Mouse (Mus musculus): Measurements from ENCODE around the gene Olfr1416. TPM values are rescaled to one million over a fixed set of nuclear protein-coding genes. Genes with fewer than 3 reads are reported as not detected.

Olfr1416 gene
- total and polyA plus RNA-seq, 3 experiments = not detected

DNA sequence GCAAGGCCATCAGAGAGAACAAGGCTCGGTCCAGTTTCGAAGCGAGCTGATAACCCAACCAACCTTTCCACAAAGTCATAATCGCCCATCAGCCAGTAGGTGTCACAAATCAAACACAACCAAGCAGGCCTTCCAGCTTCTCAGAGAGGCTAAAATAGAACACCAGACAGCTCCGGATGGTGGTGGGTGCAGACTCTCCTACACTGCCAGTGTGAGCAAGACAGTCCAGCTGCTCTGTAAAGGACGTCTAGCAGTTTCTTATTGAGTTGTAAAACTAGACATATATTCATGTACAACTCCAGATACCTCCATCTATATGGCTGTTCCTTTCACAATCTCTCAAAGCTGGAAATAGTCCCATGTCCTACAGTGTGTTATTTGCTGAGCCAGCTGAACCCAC, 34.1 kb upstream of the Olfr1416 start:
- no peaks in the 10 kb centered on the region for H3K9me3 ChIP-seq (replicated peaks; ENCODE audit: low read length)
- dilution Hi-C loops (cut with MboI; ENCODE audit: extremely low pct_ligation_motif_present, extremely low pct_unique_long_range_greater_than_20kb, low sequenced_read_pairs) (no loop called here), in situ Hi-C loops (cut with MboI; ENCODE audit: low pct_ligation_motif_present, low pct_unique_long_range_greater_than_20kb, low sequenced_read_pairs) (loop anchor here (5.0 kb wide), 1 partner anchor 93 kb away; no protein-coding TSS in a partner anchor)
- no peak overlapping the region for H3K9ac ChIP-seq (ENCODE audit: insufficient read depth, low read depth)
- H3K4me3 ChIP-seq (replicated peaks in 1 of 3; ENCODE audit: low read depth in 2 of 3, low read length in 2 of 3, poor library complexity in 1 of 3) = no peak overlapping the region
- no peak for TF ChIP-seq GABPA (IDR thresholded peaks at IDR 0.05; ENCODE audit: insufficient replicate concordance, low read depth, low read length)
- TF ChIP-seq JUND (conservative IDR thresholded peaks at IDR 0.05; ENCODE audit: low read depth, low read length) = no peak
- no peak for TF ChIP-seq ZC3H11A (IDR thresholded peaks at IDR 0.05; ENCODE audit: low read depth, low read length)
- no peak for TF ChIP-seq CTCF (conservative IDR thresholded peaks at IDR 0.05 in 1 of 2, IDR thresholded peaks at IDR 0.05 in 1 of 2; ENCODE audit: low read depth in 2 of 2, low read length in 2 of 2)
- no peak for TF ChIP-seq TCF12 (IDR thresholded peaks at IDR 0.05; ENCODE audit: low read depth, low read length)
- H3K27ac ChIP-seq (ENCODE audit: insufficient read depth, low read depth) = no peak overlapping the region
- H3K79me2 ChIP-seq (replicated peaks; ENCODE audit: control insufficient read depth, extremely low read depth, insufficient read depth, poor library complexity, severe bottlenecking) = no peaks in the 10 kb centered on the region
- H3K4me1 ChIP-seq (ENCODE audit: control insufficient read depth in 1 of 2, insufficient read depth in 2 of 2) = peaks cover 7 to 12% of the 10 kb centered on the region in 2 experiments
- no peaks in the 10 kb centered on the region for H3K36me3 ChIP-seq (replicated peaks in 1 of 2; ENCODE audit: control insufficient read depth in 1 of 2, insufficient read depth in 1 of 2, low read length in 1 of 2)
- H3K27me3 ChIP-seq (replicated peaks) = peaks cover 64% of the 10 kb centered on the region
- no peak overlapping the region for H3K4me2 ChIP-seq (ENCODE audit: insufficient read depth, low read depth, poor library complexity, severe bottlenecking)
- no peak for DNase-seq (ENCODE audit: extremely low read depth)

DNA sequence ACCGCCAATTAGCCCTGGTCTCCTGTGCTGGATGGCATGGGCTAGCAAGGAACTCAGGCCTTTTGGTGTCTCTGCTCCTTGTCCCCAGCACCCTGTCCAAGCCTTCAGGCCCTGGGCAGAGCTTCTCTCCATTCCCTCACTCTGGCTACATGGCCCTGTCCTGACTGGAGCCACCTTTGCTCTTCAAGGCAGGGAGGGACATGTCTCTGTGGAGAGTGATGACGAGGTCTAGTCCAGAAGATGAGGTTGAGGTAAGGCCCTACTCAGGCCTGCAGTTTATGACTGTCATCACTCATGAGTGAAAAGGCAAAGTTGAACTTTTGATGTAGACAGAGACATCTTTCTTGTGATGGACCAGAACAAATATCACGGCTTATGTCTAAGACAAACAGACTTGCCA, 33.6 kb upstream of the Olfr1416 start, which contains the start of gene Olfr1414:
Olfr1414 (minus strand) TSS at position 101 of the 400 bp plus-strand sequence.
- no peak within 1 kb of the TSS for H3K4me3 ChIP-seq (replicated peaks in 1 of 3; ENCODE audit: low read depth in 2 of 3, low read length in 2 of 3, poor library complexity in 1 of 3)
- H3K79me2 ChIP-seq (replicated peaks; ENCODE audit: control insufficient read depth, extremely low read depth, insufficient read depth, poor library complexity, severe bottlenecking) = no peaks in the 10 kb centered on the region
- H3K4me1 ChIP-seq (ENCODE audit: control insufficient read depth in 1 of 2, insufficient read depth in 2 of 2) = peaks cover 10 to 15% of the 10 kb centered on the region in 2 experiments
- no peak within 1 kb of the TSS for H3K4me2 ChIP-seq (ENCODE audit: insufficient read depth, low read depth, poor library complexity, severe bottlenecking)
- DNase-seq (ENCODE audit: extremely low read depth) = no peak
- in situ Hi-C loops (cut with MboI; ENCODE audit: low pct_ligation_motif_present, low pct_unique_long_range_greater_than_20kb, low sequenced_read_pairs) (loop anchor here (5.0 kb wide), 1 partner anchor 94 kb away; no protein-coding TSS in a partner anchor), dilution Hi-C loops (cut with MboI; ENCODE audit: extremely low pct_ligation_motif_present, extremely low pct_unique_long_range_greater_than_20kb, low sequenced_read_pairs) (no loop called here)
- TF ChIP-seq MAFK (IDR thresholded peaks at IDR 0.05; ENCODE audit: insufficient replicate concordance, low read length) (no peak), USF1 (IDR thresholded peaks at IDR 0.05; ENCODE audit: low read depth, low read length) (no peak), ZC3H11A (IDR thresholded peaks at IDR 0.05; ENCODE audit: low read depth, low read length) (no peak), CHD1 (IDR thresholded peaks at IDR 0.05; ENCODE audit: low read depth, low read length) (no peak), RAD21 (IDR thresholded peaks at IDR 0.05; ENCODE audit: low read depth, low read length) (no peak), TBP (conservative IDR thresholded peaks at IDR 0.05; ENCODE audit: low read depth, low read length) (no peak)
- H3K27ac ChIP-seq (ENCODE audit: insufficient read depth, low read depth) = no peak within 1 kb of the TSS
- H3K27me3 ChIP-seq (replicated peaks) = peaks cover 59% of the 10 kb centered on the region
- no peak within 1 kb of the TSS for H3K9ac ChIP-seq (ENCODE audit: insufficient read depth, low read depth)
- no peaks in the 10 kb centered on the region for H3K36me3 ChIP-seq (replicated peaks in 1 of 2; ENCODE audit: control insufficient read depth in 1 of 2, insufficient read depth in 1 of 2, low read length in 1 of 2)
- H3K9me3 ChIP-seq (replicated peaks; ENCODE audit: low read length) = no peaks in the 10 kb centered on the region

DNA sequence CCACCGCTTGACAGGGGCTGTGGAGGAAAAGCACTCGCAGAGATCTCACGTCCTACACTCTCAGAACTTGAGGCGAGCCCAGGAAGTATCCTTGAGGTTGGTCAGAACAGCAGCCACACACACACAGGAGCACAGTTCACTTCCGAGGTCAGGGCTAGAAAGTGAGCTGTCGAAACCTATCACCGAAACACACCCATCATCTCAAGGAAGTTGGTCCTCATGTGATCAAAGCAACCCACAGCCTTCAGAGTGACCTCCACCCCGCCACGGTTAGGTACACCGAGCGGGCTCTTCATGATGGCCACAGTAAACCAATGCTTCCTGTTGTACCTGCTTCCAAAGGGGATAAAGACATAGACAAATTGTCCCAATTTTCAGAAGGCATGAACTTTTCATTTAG, 30.5 kb upstream of the Olfr1416 start:
- Histone ChIP-seq H3K27me3 (replicated peaks) (peaks cover 49% of the 10 kb centered on the region), H3K9me3 (replicated peaks; ENCODE audit: low read length) (no peaks in the 10 kb centered on the region), H3K27ac (ENCODE audit: insufficient read depth, low read depth) (peak overlapping the region; percentile 63), H3K4me2 (ENCODE audit: insufficient read depth, low read depth, poor library complexity, severe bottlenecking) (peak overlapping the region; percentile 68), H3K4me3 (replicated peaks in 1 of 3; ENCODE audit: low read depth in 2 of 3, low read length in 2 of 3, poor library complexity in 1 of 3) (peak overlapping the region in 2 of 3 experiments; percentile 31 to 48), H3K9ac (ENCODE audit: insufficient read depth, low read depth) (no peak overlapping the region), H3K79me2 (replicated peaks; ENCODE audit: control insufficient read depth, extremely low read depth, insufficient read depth, poor library complexity, severe bottlenecking) (no peaks in the 10 kb centered on the region), H3K4me1 (ENCODE audit: control insufficient read depth in 1 of 2, insufficient read depth in 2 of 2) (peaks cover 10 to 15% of the 10 kb centered on the region in 2 experiments), H3K36me3 (replicated peaks in 1 of 2; ENCODE audit: control insufficient read depth in 1 of 2, insufficient read depth in 1 of 2, low read length in 1 of 2) (no peaks in the 10 kb centered on the region)
- in situ Hi-C loops (cut with MboI; ENCODE audit: low pct_ligation_motif_present, low pct_unique_long_range_greater_than_20kb, low sequenced_read_pairs) = loop anchor here (5.0 kb wide), 1 partner anchor 97 kb away; no protein-coding TSS in a partner anchor
- DNase-seq (ENCODE audit: extremely low read depth) = peak; percentile 51
- dilution Hi-C loops (cut with MboI; ENCODE audit: extremely low pct_ligation_motif_present, extremely low pct_unique_long_range_greater_than_20kb, low sequenced_read_pairs) = no loop called here
- TF ChIP-seq E2F4 (IDR thresholded peaks at IDR 0.05; ENCODE audit: insufficient replicate concordance, low read depth, low read length) (no peak), ETS1 (conservative IDR thresholded peaks at IDR 0.05; ENCODE audit: low read depth, low read length) (peak; percentile 15; the same call in 1 of the 2 replicates), JUN (IDR thresholded peaks at IDR 0.05; ENCODE audit: insufficient read depth, low read depth, low read length) (no peak), GABPA (IDR thresholded peaks at IDR 0.05; ENCODE audit: insufficient replicate concordance, low read depth, low read length) (no peak), EP300 (IDR thresholded peaks at IDR 0.05; ENCODE audit: low read length) (no peak), ZC3H11A (IDR thresholded peaks at IDR 0.05; ENCODE audit: low read depth, low read length) (no peak), UBTF (IDR thresholded peaks at IDR 0.05; ENCODE audit: low read depth, low read length) (no peak), TBP (conservative IDR thresholded peaks at IDR 0.05; ENCODE audit: low read depth, low read length) (0 out of 2 replicates have a peak, but pooled peaks have one; percentile 33), KAT2A (IDR thresholded peaks at IDR 0.05; ENCODE audit: insufficient replicate concordance, low read length) (no peak), ELF1 (IDR thresholded peaks at IDR 0.05; ENCODE audit: low read depth, low read length) (peak; percentile 62), IRF4 (IDR thresholded peaks at IDR 0.05; ENCODE audit: low read depth, low read length) (peak; percentile 9; the same call in 1 of the 2 replicates), SMC3 (IDR thresholded peaks at IDR 0.05; ENCODE audit: low read depth, low read length) (no peak), CTCF (conservative IDR thresholded peaks at IDR 0.05 in 1 of 2, IDR thresholded peaks at IDR 0.05 in 1 of 2; ENCODE audit: low read depth in 2 of 2, low read length in 2 of 2) (no peak), MEF2A (IDR thresholded peaks at IDR 0.05; ENCODE audit: borderline replicate concordance, low read depth, low read length) (no peak), USF2 (conservative IDR thresholded peaks at IDR 0.05; ENCODE audit: low read depth, low read length) (no peak), SIN3A (IDR thresholded peaks at IDR 0.05; ENCODE audit: low read length) (no peak), ZNF384 (IDR thresholded peaks at IDR 0.05; ENCODE audit: low read depth, low read length) (no peak), ZMIZ1 (IDR thresholded peaks at IDR 0.05; ENCODE audit: low read depth, low read length) (peak; percentile 46; the same call in 1 of the 2 replicates)

All from CH12.LX (cell line).